Mouse (Mus musculus): ENCODE measurements at regions not wholly inside any gene's neighbourhood (a gene's known extent, or its start where the extent isn't known, plus 50 kb on each side); places are given as distances from the start of the nearest gene placed in this dataset.

DNA sequence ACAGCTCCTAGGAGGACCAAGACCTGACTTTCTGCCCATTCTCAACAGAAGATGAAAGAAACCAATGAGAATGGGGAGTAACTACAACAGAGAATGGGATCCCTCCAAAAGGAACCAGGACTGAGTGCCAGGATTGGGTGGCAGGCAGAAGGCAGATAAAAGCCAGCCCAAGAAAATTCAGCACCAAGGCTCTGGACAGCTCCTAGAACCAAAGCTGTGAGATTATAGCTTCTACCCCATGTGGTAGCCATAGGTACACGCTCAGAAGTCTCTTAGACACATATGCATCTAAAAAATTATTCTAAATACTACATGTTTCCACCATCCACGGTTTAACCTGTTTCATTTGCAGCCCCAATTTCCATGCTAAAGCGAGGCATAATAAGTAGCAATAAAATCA, 425.8 kb upstream of the Zdhhc25 start:
- no peak for DNase-seq (ENCODE audit: extremely low spot score in 1 of 2, low spot score in 1 of 2)

GRCm38 (mm10) chr15:88175991-88176390, 424.1 kb upstream of the Zdhhc25 start:
- DNase-seq (ENCODE audit: extremely low spot score in 1 of 2, low spot score in 1 of 2), result no peak

DNA sequence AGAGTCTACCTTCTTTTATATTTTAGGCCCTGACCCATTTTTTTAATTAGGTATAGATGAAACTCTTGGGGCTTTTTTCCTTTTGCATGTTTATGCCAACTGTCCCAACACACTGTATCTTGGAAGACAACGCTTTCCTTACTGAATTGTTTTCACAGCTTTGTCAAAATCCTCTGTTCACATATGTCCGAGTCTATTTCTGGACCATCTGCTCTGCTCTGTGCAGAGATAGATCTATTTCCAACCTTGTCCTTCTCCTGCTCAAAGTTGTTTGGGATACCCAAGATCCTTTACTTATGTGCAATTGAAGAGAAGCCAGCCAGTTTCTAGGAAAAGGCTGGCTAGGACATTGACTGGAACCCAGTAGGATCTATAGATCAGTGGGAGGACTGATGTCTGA, 403.6 kb upstream of the Zdhhc25 start:
- peak; percentile 34 to 58 for DNase-seq (ENCODE audit: extremely low spot score in 1 of 2, low spot score in 1 of 2)

DNA sequence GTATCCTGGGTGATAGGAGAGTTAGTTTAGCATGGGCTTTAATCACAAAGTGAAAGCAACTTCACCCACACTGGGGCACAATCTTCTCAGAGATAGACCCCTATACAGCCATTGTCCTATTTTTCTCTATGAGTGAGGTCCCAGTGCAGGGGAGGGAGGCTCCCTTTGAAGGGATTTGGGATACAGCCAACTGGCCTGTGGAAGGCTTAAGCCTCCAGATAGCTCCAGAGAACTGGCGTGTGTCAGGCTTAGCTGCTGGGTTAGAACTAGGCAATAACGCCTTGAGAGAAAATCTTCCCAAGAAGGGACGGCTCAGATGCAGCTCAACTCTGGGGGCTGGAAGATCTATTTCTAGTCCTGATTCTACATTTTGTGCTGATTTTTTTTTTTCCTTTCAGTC, 397.4 kb upstream of the Zdhhc25 start:
- peak in 1 of 2 experiments; percentile 3 for DNase-seq (ENCODE audit: extremely low spot score in 1 of 2, low spot score in 1 of 2)

GRCm38 (mm10) chr15:88213356-88213755, 386.7 kb upstream of the Zdhhc25 start:
- no peak for DNase-seq (ENCODE audit: extremely low spot score in 1 of 2, low spot score in 1 of 2)

DNA sequence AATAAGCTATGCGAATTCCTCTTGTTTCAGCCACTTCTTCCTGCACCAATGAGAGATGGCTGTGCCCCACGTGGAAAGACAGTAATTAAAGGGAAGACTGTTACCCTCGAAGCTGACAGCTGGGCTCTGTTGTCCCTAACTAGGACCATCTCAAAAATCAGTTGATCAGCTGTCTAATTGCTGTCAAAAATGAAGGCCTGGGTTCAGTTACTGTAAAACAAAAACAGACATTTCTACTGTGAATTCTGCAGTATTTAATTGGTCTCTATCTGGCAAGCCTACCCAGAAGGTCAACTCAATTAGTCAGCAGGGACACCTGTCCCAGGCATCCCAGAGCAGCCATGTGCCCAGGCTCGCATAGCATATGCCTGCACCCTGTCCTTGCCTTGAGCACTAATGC, 385.8 kb upstream of the Zdhhc25 start:
- no peak for DNase-seq (ENCODE audit: extremely low spot score in 1 of 2, low spot score in 1 of 2)

- DNase-seq (ENCODE audit: extremely low spot score in 1 of 2, low spot score in 1 of 2), result no peak
Observed at GRCm38 (mm10) chr15:88229456-88229855, 370.6 kb upstream of the Zdhhc25 start.

DNA sequence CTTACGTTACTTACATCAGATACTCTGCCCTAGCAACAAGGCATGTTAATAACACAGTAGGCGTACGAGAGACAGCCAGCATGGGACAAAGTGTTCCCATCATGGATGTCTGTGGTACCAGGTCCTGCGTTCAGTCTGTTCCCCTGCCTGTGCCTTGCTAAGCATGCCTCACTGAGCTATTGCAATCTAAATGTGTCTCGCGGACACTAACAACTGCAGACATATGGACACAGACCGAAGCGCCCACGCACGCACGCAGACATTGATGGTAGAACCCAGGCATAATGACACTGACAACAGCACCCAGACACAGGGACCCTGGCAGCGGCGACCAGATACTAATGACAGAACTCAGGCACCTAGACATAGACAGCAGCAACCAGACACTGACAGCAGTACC, 355.5 kb upstream of the Zdhhc25 start:
- no peak for DNase-seq (ENCODE audit: extremely low spot score in 1 of 2, low spot score in 1 of 2)

GRCm38 (mm10) chr15:88245496-88246246, 354.4 kb upstream of the Zdhhc25 start:
- DNase-seq (ENCODE audit: extremely low spot score in 1 of 2, low spot score in 1 of 2), result peak in 1 of 2 experiments; percentile 20

DNA sequence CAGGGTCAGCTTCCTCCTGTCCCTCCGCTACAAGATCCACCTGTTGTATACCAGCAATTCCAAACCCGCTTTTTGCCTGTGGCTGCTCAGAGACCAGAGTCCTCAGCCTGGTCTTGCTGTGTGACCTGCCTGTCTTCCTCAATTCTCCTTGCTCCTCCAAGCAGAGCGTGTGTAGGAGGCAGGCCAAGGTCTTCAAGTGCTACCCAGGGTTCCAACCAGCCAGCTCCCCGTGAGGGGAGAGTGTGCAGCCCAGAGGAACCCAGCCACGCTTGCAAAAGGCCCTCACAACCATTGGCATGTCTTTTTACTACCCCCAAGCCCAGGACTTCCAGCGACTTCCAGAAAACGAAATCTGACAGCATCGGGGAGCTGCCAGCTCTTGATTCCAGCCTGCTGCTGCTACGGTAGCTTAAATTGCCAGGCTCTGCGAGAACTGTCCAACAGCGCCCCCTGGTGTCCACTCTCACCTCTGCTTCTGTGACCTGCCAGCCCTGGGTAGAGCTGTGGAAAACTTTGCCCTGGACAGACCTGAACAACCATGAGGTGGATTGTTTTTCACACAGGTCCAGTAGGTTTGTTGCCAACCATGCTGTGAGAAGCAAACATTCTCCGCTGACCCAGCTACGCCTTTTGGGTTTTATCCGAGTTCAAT, 352.0 kb upstream of the Zdhhc25 start:
- peak; percentile 76 to 97 for DNase-seq (ENCODE audit: extremely low spot score in 1 of 2, low spot score in 1 of 2)

GRCm38 (mm10) chr15:88288051-88288450, 312.1 kb upstream of the Zdhhc25 start:
- peak; percentile 1 to 15 for DNase-seq (ENCODE audit: extremely low spot score in 1 of 2, low spot score in 1 of 2)

DNA sequence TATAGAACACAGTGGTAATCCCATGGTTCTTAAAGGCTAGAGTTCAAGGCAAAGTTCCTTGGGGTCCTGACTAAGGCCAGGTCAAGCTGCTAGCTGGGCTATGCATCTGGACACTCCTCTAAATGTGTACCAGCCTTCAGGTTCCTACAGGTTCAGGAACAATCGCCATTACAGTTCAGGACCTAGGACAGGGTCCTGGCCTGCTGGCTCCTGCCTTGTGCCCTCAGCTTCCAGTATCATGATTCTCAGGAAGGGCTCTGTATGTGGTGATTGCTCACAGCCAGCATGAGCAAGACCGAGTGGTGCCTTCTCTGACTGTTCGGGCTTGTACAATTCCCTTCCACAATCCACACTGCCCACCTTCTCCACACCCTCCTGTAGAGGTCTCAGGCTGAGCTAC, 311.4 kb upstream of the Zdhhc25 start:
- DNase-seq (ENCODE audit: extremely low spot score in 1 of 2, low spot score in 1 of 2), result no peak

GRCm38 (mm10) chr15:88290740-88291363, 309.2 kb upstream of the Zdhhc25 start:
- no peak for DNase-seq (ENCODE audit: extremely low spot score in 1 of 2, low spot score in 1 of 2)

- DNase-seq (ENCODE audit: extremely low spot score in 1 of 2, low spot score in 1 of 2), result no peak
Observed at GRCm38 (mm10) chr15:88299061-88299460, 301.0 kb upstream of the Zdhhc25 start.

DNA sequence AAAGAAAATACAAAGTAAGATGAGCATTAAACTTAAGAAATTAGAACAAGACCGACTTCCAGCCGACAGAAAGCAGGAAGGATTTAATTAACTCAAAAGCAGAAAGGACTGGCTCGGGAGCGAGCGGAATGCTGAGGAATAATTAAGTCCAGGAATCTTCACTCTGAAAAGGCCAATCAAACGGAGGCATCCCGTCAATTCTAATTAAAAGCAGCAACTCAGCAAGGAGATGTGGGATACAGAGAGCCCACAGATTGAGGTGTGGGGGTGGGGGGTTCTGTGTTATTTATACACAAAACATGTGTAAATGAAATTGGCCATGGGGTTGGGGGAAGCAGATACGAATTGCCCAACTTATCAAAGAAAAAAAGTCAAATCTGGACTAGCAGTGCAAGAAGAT, 288.9 kb upstream of the Zdhhc25 start:
- no peak for DNase-seq (ENCODE audit: extremely low spot score in 1 of 2, low spot score in 1 of 2)

DNA sequence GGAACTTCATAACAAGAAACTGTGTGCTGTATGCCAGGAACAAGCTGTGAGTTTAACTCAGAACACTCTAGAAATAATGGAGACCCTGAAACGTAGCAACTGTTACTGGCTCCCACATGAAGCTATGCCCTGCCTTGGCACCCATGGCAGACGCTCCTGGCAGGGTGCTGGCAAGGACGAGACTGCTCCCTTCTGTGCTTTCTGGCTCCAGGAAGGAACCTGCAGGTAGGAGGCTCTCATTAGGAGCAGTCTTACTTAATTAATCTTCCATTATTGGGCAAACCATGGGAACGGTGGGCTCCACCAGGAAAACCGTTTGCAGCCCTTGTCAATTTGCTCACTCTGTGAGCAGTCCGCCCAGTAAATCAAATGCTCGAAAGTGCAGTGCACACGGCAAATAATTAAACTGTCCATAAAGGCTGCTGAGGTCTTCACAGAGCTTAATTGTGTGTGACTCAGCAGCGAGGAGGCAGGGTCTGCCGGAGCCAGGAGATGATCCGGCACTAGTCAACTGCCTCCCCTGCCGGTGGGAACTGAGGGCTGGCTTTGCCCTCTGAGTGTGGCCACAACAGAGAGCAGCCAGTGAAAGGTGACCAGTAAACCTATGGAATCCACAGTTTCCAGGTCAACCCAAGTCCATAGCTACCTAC, 285.2 kb upstream of the Zdhhc25 start:
- DNase-seq (ENCODE audit: extremely low spot score in 1 of 2, low spot score in 1 of 2), result no peak

DNA sequence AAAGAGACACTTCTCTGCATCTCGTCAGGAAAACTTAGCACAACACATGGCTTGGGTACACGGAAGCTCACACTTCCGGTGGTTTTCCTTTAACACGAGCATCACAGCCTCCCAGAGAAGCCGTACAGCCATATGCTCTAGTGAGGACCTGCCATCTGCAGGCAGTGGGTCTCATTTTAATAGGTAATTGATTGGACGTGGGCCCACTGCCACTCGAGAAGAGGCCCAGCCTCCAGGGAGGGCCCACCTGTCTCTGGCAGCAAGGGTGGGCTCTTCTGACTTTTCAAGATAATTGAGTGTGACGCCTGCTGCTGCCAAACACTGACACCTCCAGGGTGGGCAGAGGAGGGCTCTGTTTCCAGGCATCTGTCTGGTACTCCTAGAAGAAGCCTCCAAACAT, 282.1 kb upstream of the Zdhhc25 start:
- no peak for DNase-seq (ENCODE audit: extremely low spot score in 1 of 2, low spot score in 1 of 2)

- DNase-seq (ENCODE audit: extremely low spot score in 1 of 2, low spot score in 1 of 2), result peak in 1 of 2 experiments; percentile 9
Observed at GRCm38 (mm10) chr15:88319527-88319926, 280.6 kb upstream of the Zdhhc25 start.

DNA sequence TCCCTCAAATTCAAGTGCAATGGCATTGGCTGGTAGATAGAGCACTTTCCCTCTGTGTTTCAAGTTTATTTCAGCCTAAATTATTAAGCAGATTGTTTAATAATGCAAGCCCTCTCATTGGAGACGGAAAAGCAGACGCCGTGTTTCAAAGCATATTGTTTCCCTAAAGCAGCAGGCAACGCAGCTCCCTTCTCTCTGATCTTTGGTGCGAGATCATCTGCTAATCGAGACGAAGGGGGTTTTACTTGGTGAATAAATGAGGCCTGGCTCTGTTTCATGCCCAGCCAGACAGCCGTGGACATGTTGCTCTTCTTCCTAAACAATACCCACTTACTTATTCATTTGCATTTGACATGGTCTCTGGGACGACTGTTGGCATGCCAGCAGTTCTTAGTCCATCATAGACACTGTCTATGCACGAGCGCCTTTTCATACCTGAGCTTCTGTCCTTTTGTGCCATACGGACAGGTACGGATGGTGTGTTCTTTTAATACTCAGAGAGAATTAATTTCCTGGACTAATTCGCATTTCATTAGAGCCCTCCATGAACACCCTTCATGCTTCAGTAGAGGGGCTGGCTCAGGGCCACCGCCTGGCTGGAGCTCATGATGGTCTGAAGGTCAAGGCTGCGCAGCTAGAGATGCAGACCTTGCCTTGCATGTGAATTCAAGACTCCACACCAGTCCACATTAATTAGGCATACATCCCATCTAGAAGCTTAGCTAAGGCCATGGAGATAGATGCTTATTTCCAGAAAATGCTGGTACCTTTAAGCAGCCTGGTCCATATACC, 276.3 kb upstream of the Zdhhc25 start:
- DNase-seq (ENCODE audit: extremely low spot score in 1 of 2, low spot score in 1 of 2), result no peak

- DNase-seq (ENCODE audit: extremely low spot score in 1 of 2, low spot score in 1 of 2), result no peak
Observed at GRCm38 (mm10) chr15:88325108-88325507, 275.0 kb upstream of the Zdhhc25 start.

- no peak for DNase-seq (ENCODE audit: extremely low spot score in 1 of 2, low spot score in 1 of 2)
Observed at GRCm38 (mm10) chr15:88353206-88353605, 246.9 kb upstream of the Zdhhc25 start.
